Mouse (Mus musculus) lung, postnatal 25 days (tissue): ENCODE results near the gene 5730507C01Rik.
"Not testable (repeated sequence)": the region's sequence is repeated elsewhere in the genome, so short reads cannot be mapped to it uniquely, and the experiment has no call there.

Experiments used
- DNase-seq: peaks from one replicate; pipeline ENCODE4 v3.0.0; 2022; ENCODE audit warnings: low spot score

Gene 5730507C01Rik

DNA sequence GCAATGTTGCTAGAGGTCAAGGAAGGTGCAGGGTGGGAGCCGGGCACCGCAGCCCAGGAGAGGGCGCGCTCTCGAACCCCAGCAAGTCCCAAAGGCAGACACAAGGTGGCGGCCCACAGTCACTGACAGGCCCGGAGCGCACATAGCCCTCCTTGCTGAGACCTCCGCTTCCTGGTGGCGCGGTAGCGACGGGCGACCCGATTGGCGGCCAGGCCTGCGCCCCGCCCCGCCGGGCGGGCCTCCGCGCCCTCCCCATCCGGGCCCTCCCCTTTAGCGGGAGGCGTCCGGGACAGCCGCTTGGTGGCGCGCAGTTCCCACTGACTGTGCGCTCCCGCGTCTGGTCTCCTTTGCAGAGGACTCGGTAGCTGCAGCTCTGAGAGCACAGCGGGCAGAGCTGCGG, at the start of gene 5730507C01Rik:
5730507C01Rik (plus strand) TSS at position 340 of the 400 bp plus-strand sequence.
- peak; percentile 14 for DNase-seq

GRCm38 (mm10) chr12:18514616-18515015, 306 bp downstream of the 5730507C01Rik start:
- not testable (repeated sequence) for DNase-seq

DNA sequence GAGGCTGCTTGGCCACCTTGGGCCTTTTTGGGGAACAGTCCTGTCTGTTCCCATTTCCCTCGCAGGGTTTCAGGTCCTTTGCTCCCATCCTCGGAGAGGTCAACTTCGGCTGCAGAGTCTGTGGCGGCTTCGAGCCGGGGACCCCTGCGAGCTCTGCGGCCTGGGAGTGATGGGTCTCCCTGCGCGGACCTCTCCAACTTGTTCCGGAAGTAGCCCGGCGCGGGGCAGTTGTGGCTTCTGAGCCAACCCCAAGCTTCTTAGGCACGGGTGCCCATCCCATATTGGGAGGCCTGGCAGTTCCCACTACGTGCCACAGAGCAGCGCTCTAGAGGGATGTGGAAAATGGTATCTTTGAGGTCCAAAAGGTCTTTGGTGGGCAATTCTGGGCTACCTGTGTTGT, 767 bp downstream of the 5730507C01Rik start:
- DNase-seq: not testable (repeated sequence)
